Mouse (Mus musculus): ENCODE data around the gene Slco1a5. TPM values are rescaled to one million over a fixed set of nuclear protein-coding genes. Genes with fewer than 3 reads are reported as not detected.

Slco1a5 gene
- total RNA-seq, 2 experiments from 2014 or later = 0.16 TPM; not detected in 1

Other genes starting within 250 kb of the Slco1a5 start
- gene Slco1a6, start 114.5 kb downstream of the Slco1a5 start, total RNA-seq (2021) = 1 to 10 TPM in 1 of 2 experiments, not detected in 1; 1.4 TPM
- not detected for gene Iapp, start 24.6 kb downstream of the Slco1a5 start, total RNA-seq (2021)
- gene Pyroxd1, start 22.7 kb upstream of the Slco1a5 start, total RNA-seq (2021) = 10 to 100 TPM; 11.6 to 13.2 TPM
- gene Recql, start 64.1 kb upstream of the Slco1a5 start, total RNA-seq (2021) = 10 to 100 TPM; 26.0 to 27.3 TPM
- 10 to 100 TPM; 33.1 to 34.1 TPM for gene Golt1b, start 64.2 kb upstream of the Slco1a5 start, total RNA-seq (2021)
- 1 to 10 TPM in 1 of 2 experiments, under 1 TPM in 1; 0.96 to 1.3 TPM for gene Spx, start 90.5 kb upstream of the Slco1a5 start, total RNA-seq (2021)
- gene Gys2, start 150.1 kb upstream of the Slco1a5 start, total RNA-seq (2021) = not detected
- gene Ldhb, start 185.0 kb upstream of the Slco1a5 start, total RNA-seq (2021) = 100 to 1,000 TPM; 783 to 917 TPM
- gene Kcnj8, start 248.6 kb upstream of the Slco1a5 start, total RNA-seq (2021) = 1 to 10 TPM; 2.2 to 2.7 TPM

All from left cerebral cortex, postnatal 36 days (tissue).